Mouse (Mus musculus) intestine, postnatal 0 days (tissue): ENCODE data around the gene Mefv. TPM values are rescaled to one million over a fixed set of nuclear protein-coding genes. Genes with fewer than 3 reads are reported as not detected.
A peak's percentile ranks its signal among the peaks of the same experiment; 100 is the strongest.

Source experiments
- ATAC-seq: fragments of 200-750 bp; cut with Nextera tagmentation; 2 replicates; pipeline ENCODE4 v1.8.0; 2017; ENCODE audit warnings: mild to moderate bottlenecking, moderate TSS enrichment, moderate library complexity
- H3K27ac ChIP-seq: fragments of 300-500 bp; sonication (generic); 2 replicates; pipeline ENCODE4 v1.5.1; 2014; ENCODE audit warnings: mild to moderate bottlenecking, low read depth, low read length, moderate library complexity
- H3K27me3 ChIP-seq: fragments of 300-500 bp; sonication (generic); replicated peaks from 2 replicates; pipeline ENCODE4 v1.6.1; 2014; ENCODE audit warnings: low read length, mixed read lengths; ENCODE audit not compliant: control insufficient read depth, insufficient read depth
- H3K36me3 ChIP-seq: fragments of 300-500 bp; sonication (generic); 2 replicates; pipeline ENCODE4 v1.6.1; 2014; ENCODE audit warnings: mild to moderate bottlenecking, moderate library complexity; ENCODE audit not compliant: control insufficient read depth, insufficient read depth
- H3K4me1 ChIP-seq: fragments of 300-500 bp; sonication (generic); replicated peaks from 2 replicates; pipeline ENCODE4 v1.6.1; 2014; ENCODE audit warnings: antibody characterized with exemption, low read length, mixed read lengths; ENCODE audit not compliant: control insufficient read depth, insufficient read depth
- H3K4me2 ChIP-seq: fragments of 300-500 bp; sonication (generic); replicated peaks from 2 replicates; pipeline ENCODE4 v1.6.1; 2014; ENCODE audit warnings: low read depth, mild to moderate bottlenecking, moderate library complexity
- H3K4me3 ChIP-seq: fragments of 300-500 bp; sonication (generic); 2 replicates; pipeline ENCODE4 v1.5.1; 2014; ENCODE audit warnings: low read depth, low read length
- H3K9ac ChIP-seq: fragments of 300-500 bp; sonication (generic); 2 replicates; pipeline ENCODE4 v1.6.1; 2014; ENCODE audit warnings: mild to moderate bottlenecking, low read depth, low read length
- H3K9me3 ChIP-seq: fragments of 300-500 bp; sonication (generic); 2 replicates; pipeline ENCODE4 v1.6.1; 2016; ENCODE audit warnings: mixed run types; ENCODE audit not compliant: control insufficient read depth
- CTCF ChIP-seq: sonication (generic); IDR thresholded peaks from 2 replicates; pipeline ENCODE4 v1.5.1; 2016; ENCODE audit warnings: low read depth, mild to moderate bottlenecking, control low read depth, antibody characterized with exemption, moderate library complexity
- WGBS: fragments of 180-500 bp; shearing (Covaris S2); extraction: QIAGEN DNeasy Blood & Tissue Kit; methylation state at CpG from one replicate; pipeline ENCODE4 v1.1.7; 2014; 5-methylcytosine and 5-hydroxymethylcytosine counted together
- polyA plus RNA-seq: library from polyadenylated mRNA; unstranded; fragments of >200 nt; fragmentation: Nextera tagmentation; extraction: Ambion mirVana; gene quantifications from 2 replicates; pipeline ENCODE4 v1.2.1, GENCODE M21; 2015

Mefv gene
- polyA plus RNA-seq, result 0.12 and 0.18 TPM in 2 replicates

DNA sequence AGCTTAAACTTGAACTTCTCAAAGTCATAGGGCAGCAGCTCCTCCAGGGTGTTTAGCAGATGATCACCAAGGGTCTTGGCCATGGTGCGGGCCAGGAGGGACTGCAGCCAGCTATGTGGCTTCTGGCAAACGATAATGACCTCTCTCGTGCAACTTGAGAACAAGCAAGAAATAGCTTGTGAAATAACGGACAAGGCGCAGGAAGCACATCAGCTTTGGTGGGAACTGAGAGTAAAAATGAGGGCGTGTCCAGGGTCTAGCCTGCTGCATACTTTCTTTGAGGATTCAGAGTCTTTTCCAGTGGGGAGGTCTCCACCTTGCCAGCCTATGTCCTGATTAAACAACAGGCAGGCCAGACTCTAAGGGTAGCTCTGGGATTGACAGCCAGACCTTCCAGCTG is at the start of gene Mefv:
Mefv (minus strand) TSS at position 118 of the 400 bp plus-strand sequence.
- no peak within 1 kb of the TSS for H3K27ac ChIP-seq
- no peak for ATAC-seq
- H3K4me3 ChIP-seq, result no peak within 1 kb of the TSS

GRCm38 (mm10) chr16:3748976-3749375 is 31.1 kb upstream of the Mefv start:
- WGBS, result 98% methylated on average over 3 of the region's 3 CpGs
- H3K9ac ChIP-seq, result no peak overlapping the region

More for the DNA sequence above, at the start of gene Mefv:
- H3K9me3 ChIP-seq, result no peaks in the 10 kb centered on the region
- H3K9ac ChIP-seq, result no peak within 1 kb of the TSS
- WGBS, result 90% methylated on average over 6 of the region's 6 CpGs
- no peak for TF ChIP-seq CTCF
- H3K27me3 ChIP-seq, result no peaks in the 10 kb centered on the region
- H3K4me1 ChIP-seq, result no peaks in the 10 kb centered on the region
- no peaks in the 10 kb centered on the region for H3K36me3 ChIP-seq
- H3K4me2 ChIP-seq, result no peak within 1 kb of the TSS

GRCm38 (mm10) chr16:3745656-3746055 is 27.8 kb upstream of the Mefv start:
- Histone ChIP-seq H3K4me1 (no peaks in the 10 kb centered on the region), H3K27ac (no peak overlapping the region), H3K9ac (no peak overlapping the region), H3K4me2 (peak overlapping the region; percentile 93), H3K4me3 (peak overlapping the region; percentile 75), H3K27me3 (no peaks in the 10 kb centered on the region), H3K36me3 (peaks cover 37% of the 10 kb centered on the region), H3K9me3 (peaks cover 12% of the 10 kb centered on the region)
- 74% methylated on average over 4 of the region's 4 CpGs for WGBS
- TF ChIP-seq CTCF, result no peak
- ATAC-seq, result no peak

More at GRCm38 (mm10) chr16:3748976-3749375, 31.1 kb upstream of the Mefv start:
- Histone ChIP-seq H3K27me3 (no peaks in the 10 kb centered on the region), H3K27ac (no peak overlapping the region), H3K4me2 (no peak overlapping the region), H3K36me3 (peaks cover 51% of the 10 kb centered on the region), H3K9me3 (peaks cover 12% of the 10 kb centered on the region), H3K4me3 (no peak overlapping the region), H3K4me1 (no peaks in the 10 kb centered on the region)
- ATAC-seq, result no peak
- TF ChIP-seq CTCF, result no peak

DNA sequence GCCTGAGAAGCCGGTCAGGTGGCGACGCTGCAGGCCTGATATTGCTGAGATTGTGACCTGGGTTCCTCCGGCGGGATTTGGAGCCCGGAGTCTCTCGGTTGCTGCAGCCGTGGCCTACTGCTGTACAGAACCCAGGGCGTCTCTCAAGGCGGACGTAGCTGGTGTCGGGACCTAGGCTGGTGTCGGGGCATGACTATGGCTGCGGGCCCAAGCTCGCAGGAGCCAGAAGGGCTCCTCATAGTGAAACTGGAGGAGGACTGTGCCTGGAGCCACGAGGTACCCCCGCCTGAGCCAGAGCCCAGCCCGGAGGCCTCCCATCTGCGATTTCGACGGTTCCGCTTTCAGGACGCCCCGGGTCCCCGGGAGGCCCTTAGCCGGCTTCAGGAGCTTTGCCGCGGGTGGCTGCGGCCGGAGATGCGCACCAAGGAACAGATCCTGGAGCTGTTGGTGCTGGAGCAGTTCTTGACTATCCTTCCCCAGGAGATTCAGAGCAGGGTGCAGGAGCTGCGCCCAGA is 26.3 kb upstream of the Mefv start:
- WGBS, result under 1% methylated on average over 32 of the region's 32 CpGs

DNA sequence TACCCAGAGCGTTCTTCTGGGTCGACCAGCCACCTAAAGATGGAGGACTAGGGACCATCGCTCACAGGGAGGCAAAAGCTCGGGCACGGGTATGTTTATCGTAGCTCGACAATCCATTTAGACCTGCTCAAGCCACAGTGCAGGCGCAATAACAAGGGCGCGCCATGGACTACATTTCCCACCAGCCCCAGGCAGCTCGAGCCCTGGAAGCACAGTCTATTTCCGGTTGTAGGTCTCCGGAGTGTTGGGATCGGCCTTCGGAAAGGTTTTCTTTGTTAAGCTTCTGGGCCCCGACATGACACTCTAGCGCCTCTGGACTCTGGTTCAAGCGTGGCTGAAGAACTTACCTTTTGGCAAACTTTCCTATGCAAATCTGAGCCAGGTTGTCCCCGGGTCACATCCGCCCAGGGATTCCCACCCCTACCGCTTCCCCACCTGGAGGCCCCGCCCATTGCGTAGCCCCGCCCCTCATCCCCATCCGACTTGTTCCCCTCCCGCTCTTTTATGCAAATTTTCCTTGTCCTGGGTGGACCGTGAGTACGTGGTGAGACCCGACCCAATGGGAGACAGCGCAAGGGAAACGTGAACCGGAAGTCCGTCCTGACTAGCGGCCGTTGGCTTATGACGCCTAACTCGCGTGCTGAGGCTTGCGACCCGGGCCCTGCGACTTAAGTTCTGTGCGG is 25.7 kb upstream of the Mefv start, which contains the start of gene Zfp263:
Zfp263 (plus strand) TSS at position 591 of the 683 bp plus-strand sequence.
- peak; percentile 97 for ATAC-seq
- Histone ChIP-seq H3K4me3 (peak within 1 kb of the TSS; percentile 75), H3K27me3 (no peaks in the 10 kb centered on the region), H3K36me3 (peaks cover 17% of the 10 kb centered on the region), H3K4me1 (no peaks in the 10 kb centered on the region), H3K27ac (peak within 1 kb of the TSS; percentile 95), H3K9me3 (no peaks in the 10 kb centered on the region), H3K4me2 (peak within 1 kb of the TSS; percentile 93), H3K9ac (peak within 1 kb of the TSS; percentile 82)
- under 1% methylated on average over 42 of the region's 42 CpGs for WGBS
- no peak for TF ChIP-seq CTCF

More for the DNA sequence above, 26.3 kb upstream of the Mefv start:
- no peaks in the 10 kb centered on the region for H3K4me1 ChIP-seq
- TF ChIP-seq CTCF, result 0 out of 2 replicates have a peak, but pooled peaks have one; percentile 18
- H3K9ac ChIP-seq, result peak overlapping the region; percentile 82
- H3K4me3 ChIP-seq, result peak overlapping the region; percentile 75
- peaks cover 4% of the 10 kb centered on the region for H3K9me3 ChIP-seq
- peaks cover 23% of the 10 kb centered on the region for H3K36me3 ChIP-seq
- H3K4me2 ChIP-seq, result peak overlapping the region; percentile 93
- peak overlapping the region; percentile 95 for H3K27ac ChIP-seq
- H3K27me3 ChIP-seq, result no peaks in the 10 kb centered on the region
- peak; percentile 52 for ATAC-seq

DNA sequence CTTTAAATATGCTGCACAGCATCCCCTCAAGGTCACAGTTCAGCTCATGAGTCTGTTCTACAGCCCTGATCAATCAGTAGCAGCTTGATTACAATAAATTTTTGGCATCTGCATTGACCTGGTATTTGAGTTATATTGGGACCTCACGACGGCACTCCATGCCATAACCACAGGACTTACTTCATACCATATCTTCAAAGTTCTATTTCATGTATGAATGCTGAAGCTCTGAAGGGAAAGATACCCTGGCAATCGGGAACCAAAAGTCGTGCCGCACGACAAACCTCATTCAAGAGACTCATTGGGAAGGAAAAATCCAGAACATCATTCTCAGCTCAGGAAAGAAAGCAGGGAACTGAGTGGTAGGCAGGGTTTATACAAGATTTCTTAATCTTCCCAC is 24.6 kb upstream of the Mefv start:
- peak overlapping the region; percentile 95; the same call in 1 of the 2 replicates for H3K27ac ChIP-seq
- 97% methylated on average over 6 of the region's 6 CpGs for WGBS
- ATAC-seq, result no peak
- H3K9me3 ChIP-seq, result no peaks in the 10 kb centered on the region
- no peaks in the 10 kb centered on the region for H3K27me3 ChIP-seq
- no peak overlapping the region for H3K4me3 ChIP-seq
- H3K4me2 ChIP-seq, result no peak overlapping the region
- no peaks in the 10 kb centered on the region for H3K4me1 ChIP-seq
- no peak for TF ChIP-seq CTCF
- H3K9ac ChIP-seq, result no peak overlapping the region
- peaks cover 8% of the 10 kb centered on the region; the same call in 1 of the 2 replicates for H3K36me3 ChIP-seq
